Mouse (Mus musculus): ENCODE results near the gene Rab44. TPM values are rescaled to one million over a fixed set of nuclear protein-coding genes. Genes with fewer than 3 reads are reported as not detected.

Gene Rab44
- polyA plus RNA-seq (2014; fragmentation: Illumina TruSeq; extraction: RNeasy Lipid Tissue Mini Kit (QIAGEN cat#74804); ENCODE audit: low read depth, low replicate concordance) = not detected

DNA sequence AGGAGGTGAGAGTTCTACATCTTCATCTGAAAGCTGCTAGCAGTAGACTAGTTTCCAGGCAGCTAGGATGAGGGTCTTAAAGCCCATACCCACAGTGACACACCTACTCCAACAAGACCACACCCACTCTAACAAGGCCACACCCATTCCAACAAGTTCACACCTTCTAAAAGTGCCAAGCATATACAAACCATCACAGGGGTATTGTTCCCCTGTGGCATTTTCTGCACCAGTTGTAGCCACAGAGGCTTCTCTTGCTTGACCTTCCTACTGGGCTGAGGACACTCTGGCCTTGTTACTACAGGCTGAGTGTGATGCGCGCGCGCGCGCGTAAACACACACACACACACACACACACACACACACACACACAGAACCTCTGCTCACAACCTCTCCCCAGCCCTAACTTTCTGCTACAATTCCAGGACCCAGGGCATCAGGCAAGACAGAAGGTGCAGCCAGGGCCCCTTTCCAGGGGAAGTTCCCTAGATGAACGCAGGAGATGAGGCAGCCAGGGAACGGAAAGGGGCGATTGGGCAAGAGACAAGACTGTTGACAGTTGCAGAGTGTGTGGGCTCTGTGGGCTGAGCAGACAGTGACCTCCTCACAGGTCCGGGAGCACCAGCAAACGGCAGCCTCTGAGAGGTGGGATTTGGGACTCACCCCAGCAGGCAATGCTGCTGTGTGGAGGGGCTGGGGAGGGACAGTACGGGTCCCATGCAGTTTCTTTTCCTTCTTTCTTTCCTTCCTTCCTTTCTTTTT is at the start of gene Rab44:
Gene Rab44, plus strand, starts transcription at position 555 of the 762 bp plus-strand sequence.

DNA sequence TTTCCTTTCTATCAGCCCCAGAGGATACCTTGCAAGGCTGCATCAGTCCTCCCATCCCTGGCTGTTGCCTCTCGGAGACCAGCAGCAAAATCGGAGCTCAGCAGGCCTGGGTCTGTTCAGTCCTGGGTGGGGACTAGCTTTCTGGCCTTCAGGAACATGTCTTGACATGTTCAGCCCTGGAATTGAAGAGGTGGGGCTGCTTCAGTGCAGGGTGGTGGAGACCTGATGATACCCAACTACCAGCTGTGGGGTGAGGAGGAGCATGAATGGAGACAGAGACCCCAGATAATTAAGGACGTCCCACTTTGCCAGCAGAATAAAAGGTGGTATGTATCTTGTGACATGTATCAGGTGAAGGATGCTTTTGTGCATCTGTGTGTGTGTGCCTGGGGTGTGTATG is 23.2 kb upstream of the Rab44 start, which contains the start of gene Cdkn1a:
Gene Cdkn1a, plus strand, starts transcription at position 201 of the 400 bp plus-strand sequence.

Other genes with a start within 250 kb of the Rab44 start
- not detected for gene 4930539E08Rik, start 198.8 kb upstream of the Rab44 start, polyA plus RNA-seq (2014; fragmentation: Illumina TruSeq; extraction: RNeasy Lipid Tissue Mini Kit (QIAGEN cat#74804); ENCODE audit: low read depth, low replicate concordance)
- gene Pxt1, start 170.3 kb upstream of the Rab44 start, polyA plus RNA-seq (2014; fragmentation: Illumina TruSeq; extraction: RNeasy Lipid Tissue Mini Kit (QIAGEN cat#74804); ENCODE audit: low read depth, low replicate concordance) = not detected
- 42.3 TPM for gene Kctd20, start 162.2 kb upstream of the Rab44 start, polyA plus RNA-seq (2014; fragmentation: Illumina TruSeq; extraction: RNeasy Lipid Tissue Mini Kit (QIAGEN cat#74804); ENCODE audit: low read depth, low replicate concordance)
- 94.6 TPM for gene Stk38, start 106.2 kb upstream of the Rab44 start, polyA plus RNA-seq (2014; fragmentation: Illumina TruSeq; extraction: RNeasy Lipid Tissue Mini Kit (QIAGEN cat#74804); ENCODE audit: low read depth, low replicate concordance)
- 414 TPM for gene Srsf3, start 81.5 kb upstream of the Rab44 start, polyA plus RNA-seq (2014; fragmentation: Illumina TruSeq; extraction: RNeasy Lipid Tissue Mini Kit (QIAGEN cat#74804); ENCODE audit: low read depth, low replicate concordance)
- gene Cdkn1a, start 23.2 kb upstream of the Rab44 start, polyA plus RNA-seq (2014; fragmentation: Illumina TruSeq; extraction: RNeasy Lipid Tissue Mini Kit (QIAGEN cat#74804); ENCODE audit: low read depth, low replicate concordance) = 46.2 TPM
- gene Cpne5, start 124.0 kb downstream of the Rab44 start, polyA plus RNA-seq (2014; fragmentation: Illumina TruSeq; extraction: RNeasy Lipid Tissue Mini Kit (QIAGEN cat#74804); ENCODE audit: low read depth, low replicate concordance) = not detected
- gene Ppil1, start 150.0 kb downstream of the Rab44 start, polyA plus RNA-seq (2014; fragmentation: Illumina TruSeq; extraction: RNeasy Lipid Tissue Mini Kit (QIAGEN cat#74804); ENCODE audit: low read depth, low replicate concordance) = 13.9 TPM
- 103 TPM for gene BC004004, start 154.6 kb downstream of the Rab44 start, polyA plus RNA-seq (2014; fragmentation: Illumina TruSeq; extraction: RNeasy Lipid Tissue Mini Kit (QIAGEN cat#74804); ENCODE audit: low read depth, low replicate concordance)
- not detected for gene Pi16, start 203.5 kb downstream of the Rab44 start, polyA plus RNA-seq (2014; fragmentation: Illumina TruSeq; extraction: RNeasy Lipid Tissue Mini Kit (QIAGEN cat#74804); ENCODE audit: low read depth, low replicate concordance)
- 8.9 TPM for gene Mtch1, start 233.8 kb downstream of the Rab44 start, polyA plus RNA-seq (2014; fragmentation: Illumina TruSeq; extraction: RNeasy Lipid Tissue Mini Kit (QIAGEN cat#74804); ENCODE audit: low read depth, low replicate concordance)
- gene Fgd2, start 246.8 kb downstream of the Rab44 start, polyA plus RNA-seq (2014; fragmentation: Illumina TruSeq; extraction: RNeasy Lipid Tissue Mini Kit (QIAGEN cat#74804); ENCODE audit: low read depth, low replicate concordance) = not detected